Mouse (Mus musculus) bone marrow, adult 2 months (tissue): ENCODE data around the gene 2810006K23Rik.

ENCODE experiments used
- CTCF ChIP-seq: fragments of 200-500 bp; IDR thresholded peaks from 2 replicates; pipeline ENCODE4 v1.5.1; 2011; ENCODE audit warnings: low read length, control low read depth; ENCODE audit not compliant: control insufficient read depth, insufficient read depth
- POLR2A ChIP-seq: fragments of 200-500 bp; IDR thresholded peaks from 2 replicates; pipeline ENCODE4 v1.6.1; 2011; ENCODE audit warnings: low read depth, mild to moderate bottlenecking, control low read depth, low read length, borderline replicate concordance; ENCODE audit not compliant: control insufficient read depth

GRCm38 (mm10) chr5:124330086-124330485 lies 2.2 kb downstream of the 2810006K23Rik start:
- TF ChIP-seq CTCF (no peak), POLR2A (no peak)
